Mouse (Mus musculus) kidney, adult 2 months (tissue): Measurements from ENCODE around the gene Ctsg.
"Not testable (repeated sequence)": the region's sequence is repeated elsewhere in the genome, so short reads cannot be mapped to it uniquely, and the experiment has no call there.

Experiments
- CTCF ChIP-seq: fragments of 200-500 bp; conservative IDR thresholded peaks from 2 replicates; pipeline ENCODE4 v1.5.1; 2011; ENCODE audit warnings: low read depth, mild to moderate bottlenecking, control low read depth, low read length, moderate library complexity, mixed read lengths; ENCODE audit not compliant: insufficient read depth, insufficient read length
- POLR2A ChIP-seq: fragments of 200-500 bp; IDR thresholded peaks from one replicate; pipeline ENCODE4 v1.6.1; 2011; ENCODE audit warnings: low read depth, low read length, control low read depth

- not testable (repeated sequence) for TF ChIP-seq CTCF, POLR2A
Observed at GRCm38 (mm10) chr14:56132508-56132907, 30.1 kb upstream of the Ctsg start, which contains the start of gene Gzmd.
